Mouse (Mus musculus): Measurements from ENCODE around the gene Krt72.

DNA sequence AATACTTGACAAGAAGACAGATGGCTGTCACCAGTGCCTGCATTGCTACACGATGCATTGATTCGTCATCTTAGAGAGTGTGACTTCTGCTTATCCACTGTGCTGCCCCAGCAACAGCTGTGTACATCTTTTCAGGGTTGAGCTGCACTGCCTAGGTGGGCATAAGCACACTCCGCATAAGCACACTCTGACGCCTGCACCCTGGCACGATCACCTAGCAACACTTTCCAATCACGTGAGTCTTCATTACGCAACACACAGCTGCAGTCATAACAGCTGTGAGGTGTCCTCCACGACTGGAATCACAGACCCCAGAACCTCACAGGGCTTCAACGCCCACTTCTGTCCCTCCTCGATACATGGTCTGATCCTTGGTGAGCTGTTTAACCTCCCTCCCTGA lies 12.8 kb downstream of the Krt72 start:
- TF ChIP-seq CTCF (IDR thresholded peaks at IDR 0.05; ENCODE audit: low read depth) (no peak), EP300 (IDR thresholded peaks at IDR 0.05; ENCODE audit: low read depth) (no peak)
